8 mouse cellular contexts compared by ENCODE assay signal in the genomic region with DNA sequence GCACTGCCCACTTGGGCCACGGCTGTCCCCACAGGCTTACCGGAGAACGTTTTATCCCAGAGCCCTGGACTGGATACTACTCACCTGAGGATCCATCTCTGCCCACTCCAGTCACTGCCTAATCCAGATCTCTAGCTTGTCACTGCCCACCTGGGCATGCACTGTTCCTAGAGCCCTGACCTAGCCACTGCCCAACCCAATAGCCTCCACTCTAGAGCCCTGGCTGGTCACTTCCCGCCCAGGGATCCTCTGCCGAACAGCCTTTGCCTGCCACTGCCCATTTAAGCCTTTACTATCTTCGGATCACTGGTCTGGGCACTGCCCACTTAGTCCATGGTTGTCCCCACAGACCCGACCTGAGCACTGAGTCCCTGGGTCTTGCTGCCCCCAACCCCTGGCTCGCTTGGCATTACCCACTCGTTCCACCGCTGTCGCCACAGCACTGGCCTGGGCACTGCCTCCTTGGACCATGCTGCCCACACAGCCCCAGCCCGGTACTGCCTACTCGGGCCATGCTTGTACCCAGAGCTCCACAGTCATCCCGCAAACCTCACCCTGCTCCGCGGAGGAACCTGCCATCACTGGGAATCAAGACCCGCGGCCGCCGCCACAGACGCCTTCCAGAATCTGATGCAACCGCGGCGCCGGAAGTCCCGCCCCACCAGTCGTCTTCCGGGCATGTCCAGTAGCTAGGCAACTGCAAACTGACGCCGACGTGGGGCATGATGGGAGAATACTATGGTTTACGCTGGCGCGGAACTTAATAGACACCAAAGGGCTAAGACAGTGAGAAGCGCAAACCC. TPM values are rescaled to one million over a fixed set of nuclear protein-coding genes. Genes with fewer than 3 reads are reported as not detected.
DNase-seq lines count a peak whose midpoint lies in the region; ATAC-seq lines count a peak whose summit lies in the region.

A gene (minus strand): TSS at position 663 of the 803 bp plus-strand sequence.

- DNase-seq in adrenal gland, adult (ENCODE audit: inconsistent age in 2 of 2, low spot score in 1 of 2), result peak; percentile 95 to 98
- peak; percentile 99 for DNase-seq in embryo, embryonic 10.5 days (ENCODE audit: low spot score)
- DNase-seq in gastrocnemius, postnatal 14 days, result peak; percentile 94
- DNase-seq in left cerebral cortex, postnatal 10 days (ENCODE audit: extremely low spot score in 1 of 2, low spot score in 2 of 2), result peak; percentile 91 to 95
- peak; percentile 92 for DNase-seq in right cerebral cortex, postnatal 25 days
- peak; percentile 89 to 93 for DNase-seq in urinary bladder, postnatal 4 days (ENCODE audit: low spot score in 2 of 2)

- ATAC-seq in inflammation-experienced regulatory T-cells, adult 6 months, result peak; percentile 99
- peak; percentile 95 for ATAC-seq in megakaryocyte-erythroid progenitor cell, adult 5-6 weeks (replicated peaks; ENCODE audit: low FRiP score, low TSS enrichment, poor library complexity, severe bottlenecking)

- intact Hi-C loops in gastrocnemius, postnatal 14 days (cut with DNase I; ENCODE audit: low total_unique reads), result no loop called here
- intact Hi-C loops in left cerebral cortex, postnatal 10 days (cut with DNase I), result loop anchor here (5.0 kb wide), 1 partner anchor 148 kb away; no protein-coding TSS in a partner anchor

RNA-seq across cellular contexts. Expression of the gene that starts here (rescaled TPM):
- 10 to 100 TPM; 35.9 to 39.4 TPM for total RNA-seq in gastrocnemius, postnatal 14 days (2021)
- polyA plus RNA-seq in inflammation-experienced regulatory T-cells, adult 6 months (2017; shearing (Covaris generic)), result 10 to 100 TPM; 29.9 to 40.2 (median 31.2) TPM
- total RNA-seq in left cerebral cortex, postnatal 10 days (2021), result 10 to 100 TPM; 70.0 to 71.0 TPM
- total RNA-seq in megakaryocyte-erythroid progenitor cell, adult 5-6 weeks (2014; fragmentation: Nextera tagmentation), result 83.0 and 151 TPM in 2 replicates
- total RNA-seq in megakaryocyte-erythroid progenitor cell, adult 5-6 weeks (2017), result 82.1 and 85.1 TPM in 2 replicates

Comparison
In these comparisons a context has a peak if more than half of its experiments do, and no peak if none do; other contexts are left out.
1. Peak in every context shown above with its lines: DNase-seq and ATAC-seq.